Mouse (Mus musculus): ENCODE data around the gene Nt5m.

GRCm38 (mm10) chr11:59911523-59911922 is 72.3 kb downstream of the Nt5m start:
- TF ChIP-seq POLR2A (IDR thresholded peaks at IDR 0.05; ENCODE audit: insufficient read depth, low read depth, low read length) (no peak), CTCF (IDR thresholded peaks at IDR 0.05) (no peak)
